Mouse (Mus musculus): ENCODE results near the gene Tex29.

DNA sequence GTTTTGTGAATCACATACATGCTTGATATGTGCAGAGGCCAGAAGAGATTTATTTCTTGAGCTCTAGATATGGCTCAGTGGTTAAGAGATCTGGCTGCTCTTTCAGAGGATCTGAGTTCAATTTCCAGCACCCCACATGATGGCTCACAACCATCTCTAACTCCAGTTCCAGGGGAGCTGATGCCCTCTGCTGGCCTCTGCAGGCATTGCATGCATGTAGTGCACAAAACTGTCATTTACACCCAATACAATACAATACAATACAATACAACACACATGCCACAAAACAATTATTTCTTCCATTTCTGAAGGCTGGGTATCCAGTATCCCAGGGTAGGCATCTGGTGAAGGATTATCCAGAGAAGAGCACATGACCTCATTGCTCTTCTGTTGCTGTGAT is 27.6 kb downstream of the Tex29 start:
- no peak for TF ChIP-seq POLR2A (IDR thresholded peaks at IDR 0.05; ENCODE audit: insufficient read length, low read depth)
- no peak for TF ChIP-seq MYOD1 (IDR thresholded peaks at IDR 0.05; ENCODE audit: control insufficient read depth in 1 of 3, insufficient read length in 2 of 3, low read depth in 2 of 3)
- no peak for TF ChIP-seq MAX (IDR thresholded peaks at IDR 0.05; ENCODE audit: low read depth)
- no peak for TF ChIP-seq USF1 (IDR thresholded peaks at IDR 0.05; ENCODE audit: low read depth)
- TF ChIP-seq E2F4 (IDR thresholded peaks at IDR 0.05; ENCODE audit: insufficient read depth), result no peak
